Mouse (Mus musculus) cortical plate, adult 2 months (tissue): ENCODE results near the gene Mtf2.

Experiments
- CTCF ChIP-seq: fragments of 200-500 bp; IDR thresholded peaks from 2 replicates; pipeline ENCODE4 v1.5.1; 2011; ENCODE audit warnings: mild to moderate bottlenecking, control low read depth, low read length; ENCODE audit not compliant: insufficient read depth; ENCODE audit errors: extremely low read depth
- POLR2A ChIP-seq: fragments of 200-500 bp; IDR thresholded peaks from 2 replicates; pipeline ENCODE4 v1.6.1; 2011; ENCODE audit warnings: mild to moderate bottlenecking, low read length, control low read depth; ENCODE audit not compliant: insufficient read depth; ENCODE audit errors: extremely low read depth

DNA sequence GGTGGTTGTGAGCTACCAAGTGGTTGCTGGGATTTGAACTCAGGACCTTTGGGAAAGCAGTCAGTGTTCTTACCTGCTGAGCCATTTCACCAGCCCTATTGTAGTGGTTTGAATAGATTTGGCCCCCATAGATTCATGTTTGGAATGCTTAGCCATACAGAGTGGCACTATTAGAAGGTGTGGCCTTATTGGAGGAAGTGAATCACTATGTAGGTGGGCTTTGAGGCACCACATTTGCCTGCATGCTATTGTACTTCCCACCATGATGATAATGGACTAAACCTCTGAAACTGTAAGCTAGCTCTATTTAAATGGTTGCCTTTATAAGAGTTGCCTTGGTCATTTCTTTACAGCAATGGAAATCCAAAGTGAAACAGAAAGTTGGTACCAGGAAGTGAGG, 10.8 kb downstream of the Mtf2 start:
- no peak for TF ChIP-seq POLR2A
- no peak for TF ChIP-seq CTCF
